Mouse (Mus musculus) adrenal gland (tissue): ENCODE data around the gene Mmp21.
"Not testable (repeated sequence)": the region's sequence is repeated elsewhere in the genome, so short reads cannot be mapped to it uniquely, and the experiment has no call there.

Experiments used
- intact Hi-C: fragments of 180-260 bp; cut with DNase I; formaldehyde crosslinking; loops from one replicate; pipeline ENCODE4 v1.15.1; 2025
- long read RNA-seq, 2 experiments: library from polyadenylated mRNA; unstranded; transcript quantifications; one replicate each; pipeline ENCODE4 v2.0.0; 2020; ENCODE audit warnings: borderline replicate concordance in 1 of 2; ENCODE audit not compliant: insufficient replicate concordance in 1 of 2

The Mmp21 gene
- long read RNA-seq, experiment 1, result 0 reads
- long read RNA-seq, experiment 2, result 0 reads

DNA sequence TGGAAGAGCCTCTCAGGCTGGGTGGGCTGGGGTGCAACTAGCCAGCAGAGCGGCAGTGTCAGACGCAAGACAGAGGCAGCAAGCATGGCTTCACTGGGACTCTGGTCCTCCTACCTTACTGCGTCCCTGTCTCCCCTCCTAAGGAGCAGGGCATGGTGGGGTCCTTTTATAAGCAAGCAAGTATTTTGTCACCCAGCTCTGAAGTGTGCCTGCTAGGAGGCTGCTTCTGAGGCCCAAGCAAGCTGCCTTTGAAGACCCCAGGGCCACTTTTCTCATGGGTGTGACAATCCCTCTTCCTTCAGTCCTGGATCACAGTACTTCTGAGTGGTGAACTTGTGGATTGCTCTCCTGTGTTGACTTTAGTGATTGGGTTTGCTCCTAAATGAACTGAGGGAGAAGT is at the start of gene Mmp21:
TSS of gene Mmp21 (minus strand) at position 101 of the 400 bp plus-strand sequence.
- intact Hi-C loops, result no loop called here

DNA sequence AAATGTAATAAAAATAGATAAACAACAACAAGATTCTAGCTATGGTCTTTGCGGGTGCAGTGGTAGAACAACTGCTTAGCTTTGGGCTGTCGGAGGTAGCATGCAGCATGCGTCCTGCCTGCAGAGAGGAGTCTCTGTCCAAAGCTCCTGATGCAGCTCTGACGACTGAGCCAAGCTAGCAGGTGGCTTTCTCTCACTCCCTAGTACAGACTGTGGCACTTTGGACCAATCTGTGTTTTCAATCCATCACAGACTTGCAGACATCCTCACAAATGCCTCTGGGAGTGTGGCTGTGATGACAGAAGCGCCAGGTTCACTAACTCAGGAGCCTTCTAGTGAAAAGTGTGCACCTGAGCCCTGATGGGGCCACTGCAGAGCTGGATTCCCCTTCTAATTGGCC is 49.5 kb upstream of the Mmp21 start:
- intact Hi-C loops, result loop anchor here (5.0 kb wide), 1 partner anchor 53 kb away; the partner anchor contains the start of gene Dhx32

DNA sequence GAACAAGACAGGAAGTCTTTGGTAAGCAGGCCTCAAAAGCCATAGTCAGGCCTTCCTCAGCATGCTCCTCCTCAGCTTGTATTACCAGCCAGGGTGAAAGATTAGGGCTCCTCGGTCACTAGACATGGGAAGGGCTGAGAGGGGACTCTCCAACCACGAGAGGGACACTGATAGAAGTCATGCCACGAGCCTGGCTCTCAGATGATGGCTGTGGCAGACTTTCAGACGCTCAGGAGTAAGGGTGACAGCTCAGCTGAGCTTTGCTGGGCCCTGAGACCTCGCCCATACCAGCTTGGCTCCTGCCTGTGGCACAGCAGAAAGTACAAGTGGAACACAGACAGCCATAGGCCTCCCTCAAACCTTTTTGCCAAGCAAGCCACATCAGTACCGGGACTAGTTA is 47.2 kb upstream of the Mmp21 start:
- intact Hi-C loops, result loop anchor here (5.0 kb wide), 1 partner anchor 55 kb away; the partner anchor contains the start of gene Dhx32

DNA sequence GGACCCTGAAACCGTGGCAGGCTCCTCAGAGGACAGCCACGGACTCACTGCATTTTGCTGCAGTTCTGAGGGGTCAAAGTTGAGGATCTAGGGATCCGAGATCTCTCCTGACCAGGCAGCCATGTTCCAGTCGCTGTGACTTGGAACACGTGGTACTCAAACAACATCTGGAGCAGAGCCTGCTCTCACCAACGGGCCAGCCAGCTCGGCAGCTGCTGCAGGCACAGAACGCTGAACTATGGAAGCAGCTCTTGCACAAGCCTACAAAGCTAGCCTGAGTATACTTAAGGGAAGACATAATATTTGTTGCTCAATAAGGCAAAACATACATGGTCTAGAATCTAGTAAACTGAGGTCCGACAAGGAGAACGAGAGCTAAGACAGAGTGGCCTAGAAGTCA is 45.7 kb upstream of the Mmp21 start:
- intact Hi-C loops, result loop anchor here (5.0 kb wide), 1 partner anchor 57 kb away; the partner anchor contains the start of gene Dhx32

DNA sequence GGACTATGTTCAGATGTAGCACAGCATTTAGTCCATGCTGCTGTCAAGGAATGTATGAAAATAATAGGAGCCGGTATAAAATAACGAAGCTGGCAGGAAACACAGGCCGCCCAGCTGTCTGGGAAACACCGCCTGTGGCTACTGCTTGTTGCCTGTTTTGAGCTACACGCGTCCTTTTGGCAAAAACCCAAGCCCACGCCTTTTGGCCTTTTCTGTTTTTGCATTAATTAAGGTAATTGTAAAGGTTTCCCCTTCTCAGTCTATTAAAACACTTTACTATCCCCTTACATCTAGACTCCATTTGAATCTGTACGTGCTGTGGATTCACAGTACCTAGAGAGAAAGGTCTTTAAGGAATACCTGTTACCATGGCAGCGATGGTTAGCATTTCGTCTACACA is 45.0 kb upstream of the Mmp21 start:
- intact Hi-C loops, result loop anchor here (5.0 kb wide), 2 partner anchors 57 to 68 kb away; partner anchors contain the start of gene Dhx32

DNA sequence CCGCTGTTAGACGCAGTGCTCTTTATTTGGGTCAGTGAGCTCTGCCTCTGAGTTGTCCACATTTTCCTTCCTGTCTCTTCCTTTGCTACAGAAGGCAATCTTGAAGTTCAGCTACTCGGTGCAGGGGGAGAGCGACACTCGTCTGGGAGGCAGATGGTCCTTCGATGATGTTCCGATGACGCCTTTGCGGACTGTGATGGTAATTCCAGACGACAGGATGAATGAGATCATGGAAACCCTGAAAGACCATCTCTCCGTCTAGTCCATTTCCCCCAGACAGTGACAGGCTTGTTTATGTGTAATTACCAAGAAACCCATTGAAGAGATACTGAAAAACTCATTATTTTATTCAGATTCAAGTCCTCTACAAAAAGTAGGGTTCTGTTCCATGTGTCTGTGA is 40.8 kb upstream of the Mmp21 start:
- intact Hi-C loops, result loop anchor here (5.0 kb wide), 1 partner anchor 63 kb away; no protein-coding TSS in a partner anchor

DNA sequence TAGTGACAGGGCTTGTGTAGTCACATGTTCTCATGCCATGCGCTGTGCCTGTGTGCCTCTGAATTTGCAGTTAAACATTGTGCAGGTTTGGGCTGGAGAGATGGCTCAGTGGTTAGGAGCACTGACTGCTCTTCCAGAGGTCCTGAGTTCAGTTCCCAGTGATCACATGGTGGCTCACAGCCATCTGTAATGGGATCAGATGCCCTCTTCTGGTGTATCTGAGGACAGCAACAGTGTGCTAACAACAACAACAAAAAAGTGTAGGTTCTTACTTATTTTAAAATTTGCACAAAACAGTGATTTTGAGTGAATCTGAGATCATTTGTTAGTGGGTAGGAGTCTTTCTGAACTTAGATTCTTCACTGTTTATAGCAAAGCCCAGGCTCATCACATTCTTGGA is 38.7 kb upstream of the Mmp21 start:
- intact Hi-C loops, result no loop called here

DNA sequence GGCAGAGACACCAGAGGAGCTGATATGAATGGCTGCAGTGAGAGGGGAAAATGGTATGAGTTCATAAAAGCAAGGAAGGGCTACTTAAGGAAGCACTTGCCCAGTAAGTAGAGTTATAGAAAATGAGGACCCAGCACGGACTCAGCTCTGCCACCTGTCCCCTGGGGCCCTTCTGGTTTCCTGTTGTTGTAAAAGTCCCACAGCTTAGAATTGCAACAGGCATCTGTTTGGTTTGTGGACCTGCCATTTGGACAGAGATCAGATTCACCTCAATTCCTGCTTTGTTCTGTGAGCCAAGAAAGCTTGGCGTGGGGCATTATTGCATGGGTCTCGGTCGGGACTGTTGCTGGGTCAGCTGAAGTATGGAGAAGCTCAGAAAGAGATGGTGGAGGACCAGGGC is 35.5 kb upstream of the Mmp21 start:
- intact Hi-C loops, result no loop called here

DNA sequence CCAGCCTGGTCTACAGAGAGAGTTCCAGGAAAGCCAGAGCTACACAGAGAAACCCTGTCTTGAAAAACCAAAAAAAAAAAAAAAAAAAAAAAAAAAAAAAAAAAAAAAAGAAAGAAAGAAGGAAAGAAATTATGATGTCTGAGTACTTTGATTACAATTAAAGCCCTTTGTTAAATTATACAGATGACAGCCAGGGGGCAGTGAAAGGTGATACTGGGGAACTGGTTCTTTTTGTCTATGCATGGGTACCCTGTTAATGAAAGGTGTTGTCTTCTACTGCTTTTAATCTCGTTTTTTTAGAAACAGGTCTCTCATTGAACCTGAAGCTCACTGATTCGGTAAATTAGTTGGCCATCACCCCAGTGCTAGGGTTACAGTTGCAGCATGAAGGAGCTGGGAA is 27.4 kb upstream of the Mmp21 start:
- intact Hi-C loops, result loop anchor here (5.0 kb wide), 2 partner anchors 65 to 70 kb away; partner anchors contain the start of gene Fank1

DNA sequence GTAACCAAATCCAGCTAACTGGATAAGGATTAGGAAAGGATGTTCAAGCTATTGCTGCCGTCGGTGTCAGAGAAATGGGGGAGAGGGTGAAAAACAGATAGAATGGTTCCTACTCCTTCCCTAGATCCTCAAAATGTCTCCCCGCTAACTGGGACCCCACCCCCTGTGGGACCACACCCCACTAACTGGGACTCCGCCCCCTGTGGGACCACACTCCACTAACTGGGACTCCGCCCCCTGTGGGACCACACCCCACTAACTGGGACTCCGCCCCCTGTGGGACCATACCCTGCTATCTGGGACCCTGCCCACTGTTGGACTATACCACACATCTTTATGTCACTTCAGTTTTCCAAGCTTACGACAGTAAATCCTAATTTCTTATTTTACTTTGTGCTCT is 24.0 kb upstream of the Mmp21 start:
- intact Hi-C loops, result no loop called here

DNA sequence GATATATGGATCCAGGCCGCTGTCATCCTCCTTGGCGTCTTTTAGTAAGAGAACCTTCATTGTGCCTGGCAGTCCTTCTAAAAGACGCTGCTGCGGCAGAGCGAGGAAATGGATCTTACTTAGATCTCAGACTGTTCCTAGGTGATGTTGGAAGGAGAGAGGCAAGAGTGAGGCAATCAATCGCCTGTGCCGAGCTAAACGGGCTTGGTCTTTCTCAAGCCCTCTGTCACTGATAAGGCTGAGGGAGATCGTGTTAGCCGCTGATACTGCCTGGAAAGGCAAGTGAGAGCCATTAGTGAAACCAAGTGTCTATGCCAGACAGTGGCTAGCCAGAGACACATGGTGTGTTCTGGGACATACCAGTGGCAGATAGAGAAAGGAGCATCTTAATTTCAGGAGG is 22.5 kb upstream of the Mmp21 start:
- intact Hi-C loops, result no loop called here

DNA sequence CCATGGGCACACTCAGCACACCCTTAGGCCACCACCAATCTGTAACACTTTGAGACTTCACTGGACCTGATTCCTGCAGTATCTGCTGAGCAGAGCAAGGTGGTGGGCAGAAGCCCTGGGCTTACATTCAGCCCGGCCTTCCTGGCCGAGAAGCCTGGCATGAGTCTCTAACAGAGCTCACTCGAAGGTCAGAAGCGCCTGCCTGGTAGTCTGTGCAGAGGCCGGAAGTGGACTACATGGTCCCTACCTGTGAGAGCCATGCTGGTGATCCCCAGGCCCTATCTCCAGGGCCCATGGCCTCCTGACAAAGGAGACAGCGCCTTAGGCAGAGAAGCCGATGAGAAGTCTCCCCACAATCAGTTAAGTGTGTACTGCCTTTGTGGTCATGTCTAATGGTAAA is 21.5 kb upstream of the Mmp21 start:
- intact Hi-C loops, result no loop called here

DNA sequence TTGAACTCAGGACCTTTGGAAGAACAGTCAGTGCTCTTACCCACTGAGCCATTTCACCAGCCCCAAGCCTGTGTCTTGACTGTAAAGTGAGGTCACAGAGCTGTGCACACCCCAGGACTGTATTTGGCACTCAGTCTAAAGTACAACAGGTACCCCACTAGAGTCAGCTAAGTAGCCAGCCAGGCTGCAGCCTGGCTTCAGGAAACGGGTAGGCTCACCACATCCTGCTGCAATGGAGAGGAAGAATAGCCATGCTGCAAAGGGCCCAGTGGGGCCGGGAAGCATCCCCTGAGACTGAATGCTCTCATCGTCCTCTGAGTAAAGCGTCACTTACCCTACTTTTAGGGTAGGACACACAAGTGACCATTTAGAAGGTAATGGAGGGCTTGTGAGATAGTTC is 20.0 kb upstream of the Mmp21 start:
- intact Hi-C loops, result no loop called here

DNA sequence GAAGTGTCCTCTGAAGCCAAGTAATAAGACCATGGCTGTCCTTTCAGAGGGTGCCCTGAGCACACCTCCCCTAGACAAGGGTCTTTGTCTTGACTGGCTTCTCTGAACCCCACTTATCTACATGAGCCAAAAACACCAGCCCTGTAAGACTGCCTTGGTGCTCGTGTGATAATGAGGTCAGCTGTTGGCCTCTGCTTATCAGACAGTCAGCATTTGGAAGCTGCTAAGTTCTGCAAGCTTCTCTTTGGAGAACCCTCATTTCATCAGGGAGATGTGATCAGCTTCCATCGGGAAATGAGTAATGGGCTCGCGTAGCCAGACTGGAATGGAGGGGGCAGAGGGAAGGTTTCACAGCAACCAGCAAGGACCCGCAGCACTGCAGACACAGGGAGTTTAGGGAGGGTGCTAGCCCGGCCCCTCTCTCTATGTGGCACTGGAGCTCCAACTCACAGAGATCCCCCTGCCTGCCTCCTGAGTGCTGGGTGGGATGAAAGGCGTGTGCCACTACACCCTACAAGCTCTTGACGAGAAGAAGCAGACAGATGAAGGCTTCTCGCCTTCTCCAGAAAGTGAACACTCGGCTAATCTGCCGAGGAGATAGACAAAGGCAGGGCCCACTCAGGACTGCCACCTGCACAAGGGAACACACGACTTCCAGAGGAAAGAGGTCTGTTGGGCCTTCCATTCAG is 18.3 kb upstream of the Mmp21 start:
- intact Hi-C loops, result no loop called here

DNA sequence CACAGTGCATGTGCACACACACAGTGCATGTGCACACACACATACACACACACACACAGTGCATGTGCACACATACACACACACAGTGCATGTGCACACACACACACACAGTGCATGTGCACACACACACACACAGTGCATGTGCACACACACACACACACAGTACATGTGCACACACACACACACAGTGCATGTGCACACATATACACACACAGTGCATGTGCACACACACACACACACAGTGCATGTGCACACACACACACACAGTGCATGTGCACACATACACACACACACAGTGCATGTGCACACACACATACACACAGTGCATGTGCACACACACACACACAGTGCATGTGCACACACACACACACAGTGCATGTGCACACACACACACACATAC is 5.8 kb upstream of the Mmp21 start:
- intact Hi-C loops, result not testable (repeated sequence)

DNA sequence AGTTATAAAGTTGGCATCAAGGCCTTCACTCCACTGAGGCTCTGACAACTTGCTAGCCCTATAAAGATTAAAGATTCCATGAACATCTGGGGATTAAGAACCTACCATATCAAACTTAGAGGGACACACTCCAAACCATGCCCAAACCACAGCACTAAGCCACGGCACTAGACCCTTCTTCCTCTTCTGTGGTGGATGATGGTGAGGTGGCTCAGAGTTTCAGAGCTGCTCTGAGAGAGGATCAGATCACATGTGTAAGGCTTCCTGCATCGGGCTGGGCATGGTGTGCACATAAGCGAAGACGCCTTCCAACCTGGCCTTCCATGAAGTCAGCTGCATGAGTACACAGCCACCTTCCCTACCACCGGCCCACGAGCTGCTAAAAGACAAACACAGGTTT is 4.8 kb upstream of the Mmp21 start:
- intact Hi-C loops, result no loop called here

DNA sequence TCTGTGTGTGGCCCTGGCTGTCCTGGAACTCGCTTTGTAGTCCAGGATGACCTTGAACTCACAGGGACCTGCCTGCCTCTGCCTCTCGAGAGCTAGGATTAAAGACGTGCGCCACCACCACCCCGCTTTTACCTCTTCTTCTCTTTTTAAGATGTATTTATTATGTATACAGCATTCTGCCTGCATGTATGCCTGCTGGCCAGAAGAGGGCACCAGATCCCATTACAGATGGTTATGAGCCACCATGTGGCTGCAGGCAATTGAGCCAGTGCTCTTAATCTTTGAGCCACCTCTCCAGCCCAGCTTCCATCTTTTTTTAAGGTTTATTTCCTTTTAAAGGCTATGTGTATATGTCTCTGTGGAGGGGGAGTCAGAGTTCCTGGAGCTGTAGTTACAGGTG is 4.2 kb upstream of the Mmp21 start:
- intact Hi-C loops, result no loop called here

DNA sequence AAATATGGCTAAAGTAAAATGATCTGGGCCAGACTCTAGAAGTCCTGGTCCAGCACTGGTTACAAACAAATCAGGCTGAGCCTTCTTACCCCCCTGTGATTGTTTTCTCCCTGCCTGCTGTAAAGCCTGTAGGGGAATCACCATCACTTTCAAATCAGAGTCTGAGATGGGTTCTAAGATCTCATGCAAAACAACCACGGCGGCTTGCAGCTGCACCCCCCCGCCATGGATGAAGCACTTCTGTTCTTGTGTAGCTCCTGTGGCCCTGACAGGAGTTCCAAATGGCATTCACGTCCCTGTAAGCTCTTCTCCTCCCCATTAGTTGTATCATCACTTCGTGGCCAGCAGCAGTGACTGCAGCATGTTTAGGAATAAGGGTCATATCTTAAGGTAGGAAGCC is 3.8 kb upstream of the Mmp21 start:
- intact Hi-C loops, result no loop called here

DNA sequence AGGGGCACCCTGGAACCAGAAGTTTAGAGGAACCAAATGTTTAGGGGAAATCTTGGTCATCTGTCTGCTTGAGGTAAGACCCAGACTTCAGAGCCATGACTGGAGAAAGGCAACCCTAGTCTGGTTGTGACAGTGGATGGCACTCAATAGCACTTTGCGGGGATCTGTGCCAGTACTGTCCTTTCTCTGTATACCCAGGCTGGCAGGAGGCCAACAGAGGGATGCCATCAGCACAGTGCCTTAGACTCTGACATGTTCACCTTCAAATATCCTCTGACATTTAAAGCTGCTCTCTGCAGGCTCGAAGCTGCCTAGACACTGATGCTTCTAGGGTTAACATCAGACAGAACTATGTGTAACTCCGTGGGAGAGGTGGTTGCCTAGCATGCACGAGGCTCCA is 422 bp downstream of the Mmp21 start:
- intact Hi-C loops, result no loop called here

DNA sequence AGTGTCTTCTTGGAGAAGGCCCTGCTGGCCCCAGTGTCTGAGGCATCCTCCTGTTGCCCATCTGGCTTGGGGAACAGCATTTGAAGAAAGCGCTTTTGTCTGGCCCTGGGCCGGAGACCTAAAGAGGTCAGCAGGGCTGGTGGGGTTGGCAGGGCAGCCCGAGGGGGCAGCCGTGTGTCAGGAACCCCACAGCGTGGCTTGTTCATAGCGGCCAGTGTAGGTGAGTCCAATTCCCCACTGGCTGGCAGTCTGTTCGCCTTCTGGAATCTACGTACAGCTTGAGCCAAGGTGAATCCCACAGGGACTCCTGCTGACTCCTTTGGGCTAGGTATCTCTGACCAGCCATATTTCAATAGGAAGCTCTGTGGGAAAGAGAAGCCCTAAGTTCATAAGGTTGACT is 1.1 kb downstream of the Mmp21 start:
- intact Hi-C loops, result no loop called here

DNA sequence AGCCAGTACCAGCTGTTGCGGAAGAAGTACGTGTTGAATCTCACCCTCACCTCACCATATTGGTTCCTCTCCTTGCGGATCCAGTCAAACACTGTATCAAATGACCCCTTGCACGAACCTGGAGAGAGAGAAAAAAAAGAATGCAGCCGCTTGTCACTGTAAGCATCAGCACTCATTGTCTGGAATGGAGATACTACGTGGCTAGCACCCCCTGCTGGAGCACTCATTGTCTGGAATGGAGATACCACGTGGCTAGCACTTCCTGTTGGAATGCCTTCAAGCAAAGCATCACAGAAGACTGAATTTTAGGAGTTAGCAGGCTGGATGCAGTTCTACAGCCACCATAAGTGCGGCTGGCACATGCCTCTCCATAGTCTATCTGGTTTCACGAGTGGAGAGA is 3.9 kb downstream of the Mmp21 start:
- intact Hi-C loops, result no loop called here

DNA sequence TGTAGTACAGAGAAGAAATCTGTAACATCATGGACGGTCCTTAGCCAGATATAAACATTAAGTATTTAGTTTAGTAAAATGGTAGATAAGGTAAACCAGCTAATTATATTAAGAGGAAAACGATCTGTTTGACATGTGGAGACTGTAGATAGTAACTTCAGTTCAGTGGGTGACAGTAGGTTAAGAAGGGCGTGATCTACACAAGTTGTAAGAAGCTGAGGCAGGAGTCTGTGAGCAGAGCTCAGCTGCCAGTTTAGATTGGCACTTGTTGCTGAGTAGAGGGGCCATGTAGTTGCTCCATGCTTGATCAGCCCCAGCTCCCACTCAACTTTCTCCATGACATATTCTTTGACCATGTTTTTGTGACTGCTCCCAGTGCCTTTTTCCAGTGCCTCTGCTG is 9.0 kb downstream of the Mmp21 start:
- intact Hi-C loops, result no loop called here

DNA sequence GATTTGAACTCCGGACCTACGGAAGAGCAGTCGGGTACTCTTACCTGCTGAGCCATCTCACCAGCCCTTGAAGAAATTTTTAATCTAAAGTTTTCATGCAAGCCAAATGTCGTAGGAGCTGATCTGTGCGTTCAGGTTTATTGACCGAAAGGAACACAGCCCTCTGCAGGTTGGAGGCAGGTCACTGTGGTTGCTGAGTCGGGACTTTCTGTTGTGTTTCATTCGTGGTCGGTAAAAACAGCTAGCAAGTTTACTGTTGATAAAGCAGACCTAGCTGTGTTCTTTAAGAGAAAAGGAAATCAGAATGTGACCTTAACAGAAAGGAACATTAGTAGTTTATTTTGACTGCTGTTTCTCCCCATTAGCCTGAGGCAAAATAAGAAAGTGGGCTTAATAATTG is 9.9 kb downstream of the Mmp21 start:
- intact Hi-C loops, result no loop called here
